Mouse (Mus musculus) adrenal gland, postnatal 36 days (tissue): ENCODE measurements around the gene Gm9747. TPM values are rescaled to one million over a fixed set of nuclear protein-coding genes. Genes with fewer than 3 reads are reported as not detected.

Source experiments
- DNase-seq, 2 experiments: peaks; one replicate each; pipeline ENCODE4 v3.0.0; 2021; ENCODE audit warnings: mixed read lengths in 1 of 2
- long read RNA-seq, 2 experiments: library from polyadenylated mRNA; stranded (forward); transcript quantifications; one replicate each; pipeline ENCODE4 v2.0.0; 2021; ENCODE audit warnings: borderline sequencing depth in 2 of 2
- total RNA-seq, 2 experiments: library from RNA; stranded (reverse); gene quantifications; 2 replicates each; pipeline ENCODE4 v1.2.3; 2021

Gene Gm9747
- not detected for total RNA-seq
- long read RNA-seq, experiment 1 = 0 reads
- long read RNA-seq, experiment 2 = 0 reads

GRCm38 (mm10) chr1:82232812-82233211 is at the start of gene Gm9747:
TSS of gene Gm9747 (plus strand) at chr1:82233112.
- DNase-seq = no peak

DNA sequence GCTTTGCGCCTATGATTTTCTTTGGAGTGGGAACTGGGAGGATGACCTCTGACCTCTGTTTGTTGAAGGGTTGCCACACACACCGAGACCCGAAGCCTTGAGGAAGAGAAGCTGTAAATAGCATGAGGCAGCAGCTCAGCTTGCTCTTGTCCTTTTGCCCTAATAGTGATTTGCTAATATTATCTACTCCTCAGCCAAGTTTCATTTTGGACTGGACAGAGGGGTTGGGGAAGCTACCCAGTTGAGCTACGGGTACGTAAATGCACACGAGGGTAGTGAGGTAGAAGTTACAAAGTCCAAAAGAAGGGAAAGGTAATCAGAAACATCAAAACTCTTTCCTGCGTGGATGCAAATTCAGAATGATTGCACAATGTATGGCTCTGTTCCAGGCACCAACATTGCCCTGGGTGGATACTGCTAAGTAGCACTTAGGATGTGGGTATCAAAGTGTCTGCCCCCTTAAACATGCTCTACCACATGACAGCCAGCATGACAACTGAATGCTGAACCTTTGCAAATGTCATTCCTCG is 48.9 kb upstream of the Gm9747 start:
- peak; percentile 5 to 32 for DNase-seq

GRCm38 (mm10) chr1:82188549-82189231 is 44.2 kb upstream of the Gm9747 start:
- no peak for DNase-seq

- DNase-seq = peak; percentile 85 to 88
These were observed 43.4 kb upstream of the Gm9747 start for GRCm38 (mm10) chr1:82189516-82189915.

- DNase-seq = no peak
These were observed 41.3 kb upstream of the Gm9747 start for GRCm38 (mm10) chr1:82191579-82191978.

- DNase-seq = no peak
These were observed 33.0 kb upstream of the Gm9747 start for GRCm38 (mm10) chr1:82199918-82200317.

DNA sequence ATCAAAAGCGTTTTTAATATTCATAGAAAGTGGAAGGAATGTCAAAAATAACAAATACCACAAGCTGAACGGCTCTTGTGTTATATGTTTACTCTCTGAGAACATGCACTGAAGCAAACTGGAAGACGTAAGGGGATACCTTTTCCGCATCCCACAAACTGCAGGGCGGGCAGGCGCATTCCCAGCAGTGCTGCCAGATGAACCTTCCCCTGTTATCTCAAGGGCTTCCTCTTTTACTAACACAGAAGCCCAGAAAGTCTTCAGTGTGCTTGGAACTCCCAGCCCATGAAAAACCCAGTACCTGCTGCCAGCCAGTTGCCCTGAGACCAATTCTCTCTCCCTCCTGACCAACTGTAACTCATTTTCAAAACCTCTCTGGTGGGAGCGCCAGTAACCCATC is 32.3 kb upstream of the Gm9747 start:
- DNase-seq = no peak

- no peak for DNase-seq
These were observed 25.4 kb upstream of the Gm9747 start for GRCm38 (mm10) chr1:82207511-82207910.

DNA sequence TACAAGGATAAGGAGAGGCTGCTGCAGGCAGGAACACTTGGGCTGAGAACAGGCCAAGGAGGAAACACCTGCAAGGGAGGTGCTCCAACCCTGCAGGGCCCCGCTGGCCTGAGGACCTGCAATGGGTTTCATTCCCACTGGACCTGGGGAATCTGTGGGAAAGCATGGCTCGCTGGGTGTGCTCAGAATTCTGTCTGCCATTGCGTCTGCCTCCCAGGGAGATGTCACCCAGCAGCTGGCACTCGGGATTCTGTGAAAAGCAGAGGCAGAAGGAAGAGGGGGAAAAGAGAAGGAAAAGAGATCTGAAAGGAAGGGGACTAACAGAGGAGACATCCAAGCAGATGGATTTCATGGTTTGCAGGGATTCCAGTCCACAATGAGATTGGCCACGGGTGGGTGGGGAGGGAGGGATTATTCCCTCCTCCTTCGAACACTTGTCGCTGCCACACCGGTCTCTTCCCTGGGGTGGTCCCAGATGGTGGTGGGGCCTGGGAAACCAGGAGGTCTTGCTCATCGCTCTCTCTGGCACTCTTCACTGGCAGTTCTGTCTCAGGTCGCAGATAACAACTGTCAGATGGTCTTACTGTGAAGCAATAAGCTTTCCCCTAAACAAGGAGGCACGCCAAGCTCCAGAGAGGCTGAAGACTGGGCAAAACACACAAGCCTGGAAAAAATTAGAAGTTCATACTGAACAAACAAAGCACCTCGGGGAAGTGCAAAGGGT is 12.1 kb upstream of the Gm9747 start:
- no peak for DNase-seq

- no peak for DNase-seq
These were observed 11.4 kb upstream of the Gm9747 start for GRCm38 (mm10) chr1:82221462-82221861.

DNA sequence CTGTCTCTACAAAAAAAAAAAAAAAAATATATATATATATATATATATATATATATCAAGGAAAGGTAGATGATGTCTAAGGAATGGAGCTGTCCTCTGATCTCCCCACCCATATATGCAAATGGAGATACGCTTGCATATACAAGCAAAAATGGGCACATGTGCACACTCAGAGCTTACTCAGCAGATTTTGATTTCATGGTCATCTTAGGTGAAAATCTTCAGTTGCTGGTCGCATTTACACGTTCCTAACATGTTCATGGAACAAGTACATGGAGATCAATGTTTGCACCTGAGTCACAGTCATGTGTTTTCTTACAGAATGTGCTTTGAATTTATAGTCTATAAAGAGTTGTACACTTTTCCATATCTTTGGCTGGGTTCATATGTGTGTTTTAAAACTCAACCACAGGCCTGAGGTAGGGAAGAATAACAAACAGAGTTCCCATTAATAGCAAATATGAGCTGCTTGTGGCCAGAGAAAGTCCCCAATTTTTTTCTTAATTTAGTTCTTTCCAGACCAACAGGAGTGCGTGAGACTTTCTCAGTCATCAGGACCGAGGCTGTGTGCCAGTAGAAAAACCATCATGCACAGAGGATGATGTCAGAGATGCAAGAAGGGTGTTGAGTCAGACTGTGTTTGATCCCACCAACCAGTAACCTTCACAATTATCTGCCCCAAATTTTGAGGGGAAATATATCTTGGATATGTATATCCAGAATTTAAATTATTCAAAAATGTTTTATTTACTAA is 9.7 kb upstream of the Gm9747 start:
- DNase-seq = no peak

DNA sequence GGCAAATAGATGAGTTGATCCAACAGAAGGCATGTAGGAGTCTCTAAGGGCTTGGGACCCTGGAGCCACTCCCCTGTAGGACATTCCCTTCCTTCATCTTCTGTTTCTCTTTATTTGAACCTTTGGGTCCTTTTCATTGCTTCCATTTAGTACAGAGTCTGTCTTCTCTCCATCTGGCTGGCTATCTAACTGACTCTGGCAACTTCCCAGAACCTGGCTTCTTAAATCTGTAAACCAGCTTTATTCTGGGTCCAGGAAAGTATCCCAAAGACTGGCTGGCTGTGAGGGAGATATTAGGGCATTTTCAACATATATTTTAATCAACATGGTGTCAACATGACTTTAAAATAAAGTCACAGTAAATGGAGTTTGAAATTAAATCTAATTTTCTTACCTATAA is 4.1 kb upstream of the Gm9747 start:
- DNase-seq = no peak

DNA sequence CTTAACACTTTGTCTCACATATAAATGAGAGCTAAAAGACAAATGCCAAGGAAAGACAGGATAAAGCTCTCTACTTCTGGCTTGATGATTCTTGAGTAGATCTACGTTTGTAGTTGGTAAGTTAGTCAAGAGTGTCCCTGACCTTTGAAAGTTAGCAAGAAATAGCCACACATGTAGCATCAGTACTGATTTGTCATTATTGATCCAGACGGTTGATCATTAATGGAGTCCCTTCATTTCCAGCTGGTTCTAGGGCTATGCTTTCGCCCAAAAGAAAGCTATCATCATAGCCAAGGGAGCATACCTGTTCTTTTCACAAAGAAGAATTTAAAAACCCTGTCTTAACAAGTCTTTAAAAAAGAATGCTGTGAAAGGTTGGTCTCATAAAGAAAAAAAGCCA is 1.7 kb downstream of the Gm9747 start:
- no peak for DNase-seq

GRCm38 (mm10) chr1:82235455-82236104 is 2.7 kb downstream of the Gm9747 start:
- no peak for DNase-seq

DNA sequence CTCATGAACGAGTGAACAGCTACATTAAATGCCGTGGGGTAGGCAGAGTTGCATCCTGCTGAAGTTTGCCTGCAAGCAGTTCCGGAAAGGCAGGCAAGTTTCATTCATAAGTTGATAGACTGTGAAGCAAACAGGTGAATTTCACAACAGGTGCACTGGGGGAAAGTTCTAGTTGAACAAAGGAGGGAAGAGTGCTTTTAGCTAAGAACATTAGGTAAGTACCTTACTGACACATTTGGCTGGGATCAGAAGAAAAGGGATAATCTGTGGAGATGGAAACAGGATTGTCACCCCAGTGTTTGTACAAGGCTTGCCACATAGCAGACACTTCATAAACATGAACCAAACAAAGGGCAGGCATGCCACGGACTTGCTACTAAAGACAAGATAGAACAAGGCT is 5.3 kb downstream of the Gm9747 start:
- no peak for DNase-seq

DNA sequence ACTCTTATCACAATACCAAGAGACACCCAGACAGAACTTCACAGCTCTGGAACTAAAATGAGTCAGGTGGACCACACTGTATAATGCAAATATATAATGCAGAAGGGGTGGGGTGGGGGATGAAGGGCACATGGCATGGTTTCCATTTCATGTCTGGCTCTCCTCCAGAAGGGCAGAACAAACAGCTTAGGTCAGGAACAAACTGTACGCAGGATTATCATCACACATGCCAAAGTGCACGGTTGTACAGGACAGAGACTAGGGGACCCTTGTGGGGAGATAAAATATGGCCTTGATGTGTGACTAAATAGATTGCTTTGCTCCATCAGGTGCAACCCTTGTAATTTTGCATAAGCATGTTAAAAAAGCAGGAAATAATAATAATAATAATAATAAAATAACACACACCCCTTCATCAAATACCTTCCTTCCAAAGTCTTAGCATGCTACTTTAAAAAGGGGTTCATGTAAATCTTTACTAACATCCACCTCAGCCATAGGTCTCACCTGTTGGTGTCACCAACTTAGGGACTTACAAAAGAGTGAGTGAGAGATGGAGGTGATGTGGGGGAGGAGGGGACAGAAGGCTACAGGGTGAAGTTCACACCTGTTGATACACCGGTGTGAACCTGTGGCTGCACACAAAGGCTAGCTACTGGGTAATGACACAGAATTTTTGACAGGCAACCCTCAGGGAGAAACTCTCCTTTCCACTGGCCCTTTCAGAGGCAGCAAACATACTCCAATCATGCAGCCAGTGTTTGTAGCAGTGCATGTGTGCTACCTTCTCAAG is 6.7 kb downstream of the Gm9747 start:
- DNase-seq = no peak

DNA sequence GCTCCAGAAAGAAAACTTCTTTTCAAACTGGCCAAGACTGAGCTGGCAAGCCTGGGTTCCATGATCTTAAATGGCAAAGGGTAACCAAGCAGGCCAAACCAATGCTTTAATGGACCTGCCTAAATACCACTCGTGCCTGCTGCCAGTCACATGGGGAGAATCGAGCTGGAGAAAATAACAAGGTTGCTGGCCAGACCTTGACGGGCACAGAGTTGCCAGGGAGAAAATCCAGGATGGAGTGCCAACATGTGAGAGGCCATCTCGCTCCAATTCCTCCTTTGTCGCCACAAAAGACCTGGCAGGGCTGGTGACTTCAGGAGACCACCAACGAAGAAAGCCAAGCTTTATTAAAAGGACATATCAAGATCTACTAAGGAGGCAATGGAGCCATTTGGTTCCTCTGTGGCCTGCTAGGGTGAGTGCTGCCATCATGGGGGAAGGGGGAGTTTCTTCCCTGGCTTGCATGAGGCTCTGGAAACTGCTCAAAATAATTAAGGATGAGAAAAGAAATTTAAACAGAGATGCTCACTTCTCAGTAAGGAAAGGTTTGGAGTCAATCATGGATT is 10.4 kb downstream of the Gm9747 start:
- peak; percentile 36 to 55 for DNase-seq

- no peak for DNase-seq
These were observed 12.1 kb downstream of the Gm9747 start for GRCm38 (mm10) chr1:82245002-82245401.

DNA sequence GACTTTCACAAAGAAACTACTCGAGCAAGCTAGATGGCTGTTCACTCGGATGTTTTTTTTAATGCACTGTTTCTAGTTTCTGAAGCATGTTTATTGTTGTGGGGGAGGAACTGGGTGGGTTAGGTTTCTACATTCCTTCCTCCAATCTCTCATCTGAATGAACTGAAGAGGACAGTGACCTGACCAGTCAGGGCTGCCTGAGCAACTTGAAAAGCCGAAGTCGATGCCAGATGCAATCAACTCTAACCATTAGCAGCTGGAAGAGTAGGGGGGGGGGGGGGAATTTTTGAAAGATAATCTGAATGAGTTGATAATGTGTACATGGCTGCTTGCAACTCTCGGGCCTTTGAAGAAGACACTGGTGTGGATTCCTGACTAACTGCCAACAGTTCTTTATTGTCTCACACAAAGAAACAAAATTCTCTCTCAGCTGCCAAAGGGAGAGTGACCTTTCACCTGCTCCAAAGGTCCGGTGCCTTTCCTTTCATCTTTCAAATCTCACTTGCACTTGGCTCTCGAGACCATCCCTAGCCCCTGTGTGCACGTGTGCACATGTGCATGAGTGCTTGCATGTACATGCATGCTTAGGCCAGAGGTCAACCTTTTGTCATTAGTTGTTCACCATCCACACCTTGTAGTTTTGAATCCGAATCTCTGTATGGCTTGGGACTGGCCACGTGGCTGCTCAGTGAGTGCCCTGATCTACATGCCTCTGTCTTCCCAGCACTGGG is 14.5 kb downstream of the Gm9747 start:
- DNase-seq = no peak

GRCm38 (mm10) chr1:82253789-82254445 is 21.0 kb downstream of the Gm9747 start:
- no peak for DNase-seq
